ENCODE assay signal across 20 mouse cellular contexts in genomic region chr1:135128986-135129385, GRCm38 (mm10). TPM values are rescaled to one million over a fixed set of nuclear protein-coding genes. Genes with fewer than 3 reads are reported as not detected.
DNase-seq lines count a peak whose midpoint lies in the region; ATAC-seq lines count a peak whose summit lies in the region.
"Had no signal": no experiment of that assay in that cellular context is flagged by ENCODE, and none has a peak within 500 bp of the region (broad histone marks: within the 10 kb centered on the region; RNA-seq: fewer than 3 reads in every experiment).

No protein-coding gene starts in this region.

- ATAC-seq in heart, embryonic 16.5 days (replicated peaks; ENCODE audit: extremely low read depth, insufficient read depth, low FRiP score): no peak
- ATAC-seq in limb, embryonic 15.5 days (ENCODE audit: insufficient number of reproducible peaks, low FRiP score, low TSS enrichment, low read depth): no peak
- ATAC-seq: forebrain, embryonic 15.5 days; hindbrain, embryonic 16.5 days; lung, postnatal 0 days had no signal

- H3K9me3 ChIP-seq in heart, embryonic 16.5 days (replicated peaks; ENCODE audit: control insufficient read depth, low read length): no peaks in the 10 kb centered on the region
- no peaks in the 10 kb centered on the region for H3K9me3 ChIP-seq in limb, embryonic 15.5 days
- H3K9me3 ChIP-seq: forebrain, embryonic 15.5 days had no signal

- no peak overlapping the region for H3K9ac ChIP-seq in heart, embryonic 16.5 days (ENCODE audit: low read length)
- H3K9ac ChIP-seq in limb, embryonic 15.5 days: no peak overlapping the region
- H3K9ac ChIP-seq: forebrain, embryonic 15.5 days; liver, embryonic 14.5 days had no signal

- WGBS in heart, embryonic 16.5 days: 30% methylated on average over 9 of the region's 9 CpGs
- 32% methylated on average over 9 of the region's 9 CpGs for WGBS in limb, embryonic 15.5 days

- peak overlapping the region; percentile 0; the same call in 1 of the 2 replicates for H3K4me2 ChIP-seq in heart, embryonic 16.5 days (ENCODE audit: low read depth, low read length)
- no peak overlapping the region for H3K4me2 ChIP-seq in limb, embryonic 15.5 days
- H3K4me2 ChIP-seq: forebrain, embryonic 15.5 days had no signal

- no peak for DNase-seq in heart, postnatal 25 days (ENCODE audit: low spot score)
- DNase-seq in ovary, postnatal 36 days (ENCODE audit: low spot score): peak; percentile 55
- no peak for DNase-seq in ovary, postnatal 14 days (ENCODE audit: low spot score)
- peak; percentile 57 for DNase-seq in thymus, postnatal 36 days
- no peak for DNase-seq in left cerebral cortex, postnatal 25 days (ENCODE audit: low spot score in 2 of 2)
- no peak for DNase-seq in embryo, embryonic 10.5 days (ENCODE audit: low spot score)
- DNase-seq: adrenal gland, adult 8-10 months; cerebellum, adult 2 months; heart, adult 11 months; heart, postnatal 10 days; kidney, adult 9 months; right cerebral cortex, postnatal 4 days had no signal

- peaks cover 16% of the 10 kb centered on the region for H3K4me1 ChIP-seq in heart, embryonic 16.5 days (ENCODE audit: control insufficient read depth, insufficient read depth, low read length)
- peaks cover 77% of the 10 kb centered on the region for H3K4me1 ChIP-seq in limb, embryonic 15.5 days
- H3K4me1 ChIP-seq: forebrain, embryonic 15.5 days had no signal

- H3K27me3 ChIP-seq in heart, embryonic 16.5 days (ENCODE audit: control insufficient read depth, insufficient read depth, low read length): peaks cover 33% of the 10 kb centered on the region
- H3K27me3 ChIP-seq in limb, embryonic 15.5 days: peaks cover 9% of the 10 kb centered on the region; the same call in 1 of the 2 replicates
- H3K27me3 ChIP-seq: forebrain, embryonic 15.5 days had no signal

- no peaks in the 10 kb centered on the region for H3K36me3 ChIP-seq in heart, embryonic 16.5 days (ENCODE audit: control insufficient read depth, insufficient read depth)
- H3K36me3 ChIP-seq in limb, embryonic 15.5 days: no peaks in the 10 kb centered on the region
- H3K36me3 ChIP-seq: forebrain, embryonic 15.5 days had no signal

- no peak overlapping the region for H3K27ac ChIP-seq in heart, embryonic 16.5 days (ENCODE audit: low read length)
- H3K27ac ChIP-seq in limb, embryonic 15.5 days: peak overlapping the region; percentile 85
- H3K27ac ChIP-seq: forebrain, embryonic 15.5 days; liver, embryonic 14.5 days had no signal

- intact Hi-C loops in heart, postnatal 25 days (cut with DNase I): no loop called here
- intact Hi-C loops in left cerebral cortex, postnatal 25 days (cut with DNase I): no loop called here

- no peak overlapping the region for H3K4me3 ChIP-seq in heart, embryonic 16.5 days (ENCODE audit: low read length)
- no peak overlapping the region for H3K4me3 ChIP-seq in limb, embryonic 15.5 days
- H3K4me3 ChIP-seq: forebrain, embryonic 15.5 days had no signal

RNA-seq across cellular contexts. Expression of gene Ptpn7, which starts 3.5 kb away (rescaled TPM):
- polyA plus RNA-seq in heart, embryonic 16.5 days (2015; fragmentation: Nextera tagmentation; extraction: Ambion mirVana): 7.3 and 20.5 TPM in 2 replicates
- under 1 TPM; 0.44 to 0.50 TPM for total RNA-seq in heart, postnatal 25 days (2021)
- 4.3 and 4.5 TPM in 2 replicates for polyA plus RNA-seq in limb, embryonic 15.5 days (2015; fragmentation: Nextera tagmentation; extraction: Ambion mirVana)
- total RNA-seq in left cerebral cortex, postnatal 25 days (2021): 1 to 10 TPM in 1 of 2 experiments, under 1 TPM in 1; 0.16 to 1.0 TPM

RNA-seq across cellular contexts. Expression of gene Arl8a, which starts 17.6 kb away (rescaled TPM):
- polyA plus RNA-seq in heart, embryonic 16.5 days (2015; fragmentation: Nextera tagmentation; extraction: Ambion mirVana): 40.2 and 43.9 TPM in 2 replicates
- 10 to 100 TPM; 17.9 to 20.3 TPM for total RNA-seq in heart, postnatal 25 days (2021)
- 59.2 and 59.8 TPM in 2 replicates for polyA plus RNA-seq in limb, embryonic 15.5 days (2015; fragmentation: Nextera tagmentation; extraction: Ambion mirVana)
- total RNA-seq in left cerebral cortex, postnatal 25 days (2021): 100 to 1,000 TPM; 261 to 278 TPM

RNA-seq across cellular contexts. Expression of gene Lgr6, which starts 23.9 kb away (rescaled TPM):
- polyA plus RNA-seq in heart, embryonic 16.5 days (2015; fragmentation: Nextera tagmentation; extraction: Ambion mirVana): 2.5 and 4.6 TPM in 2 replicates
- total RNA-seq in heart, postnatal 25 days (2021): 10 to 100 TPM; 14.6 to 17.5 TPM
- polyA plus RNA-seq in limb, embryonic 15.5 days (2015; fragmentation: Nextera tagmentation; extraction: Ambion mirVana): 7.8 and 9.3 TPM in 2 replicates
- 1 to 10 TPM; 1.5 to 2.1 TPM for total RNA-seq in left cerebral cortex, postnatal 25 days (2021)

RNA-seq across cellular contexts. Expression of gene Gpr37l1, which starts 38.5 kb away (rescaled TPM):
- polyA plus RNA-seq in heart, embryonic 16.5 days (2015; fragmentation: Nextera tagmentation; extraction: Ambion mirVana): not detected in 2 replicates
- 1 to 10 TPM in 1 of 2 experiments, under 1 TPM in 1; 0.81 to 1.1 TPM for total RNA-seq in heart, postnatal 25 days (2021)
- polyA plus RNA-seq in limb, embryonic 15.5 days (2015; fragmentation: Nextera tagmentation; extraction: Ambion mirVana): 0.15 TPM in 1 of 2 replicates, not detected in the other
- total RNA-seq in left cerebral cortex, postnatal 25 days (2021): 100 to 1,000 TPM; 182 to 212 TPM
- total RNA-seq: common myeloid progenitor, adult 5-6 weeks; MEL had no signal

Comparison
In these comparisons a context has a peak if more than half of its experiments do, and no peak if none do; other contexts are left out.
1. DNase-seq: peak in ovary, postnatal 36 days (single experiment) and thymus, postnatal 36 days (2 of 2); none in heart, postnatal 25 days (single experiment), ovary, postnatal 14 days (single experiment), left cerebral cortex, postnatal 25 days (0 of 2) and embryo, embryonic 10.5 days (single experiment).
2. RNA of gene Arl8a, which starts 17.6 kb away (total RNA-seq): 261 to 278 TPM in left cerebral cortex, postnatal 25 days; 17.9 to 20.3 TPM in heart, postnatal 25 days; every median in the first group is over 10 times any median in the second.
3. RNA of gene Lgr6, which starts 23.9 kb away (total RNA-seq): 14.6 to 17.5 TPM in heart, postnatal 25 days; 1.5 to 2.1 TPM in left cerebral cortex, postnatal 25 days; every median in the first group is over 4 times any median in the second.